Mouse (Mus musculus): ENCODE measurements around the gene Ly6g6e. TPM values are rescaled to one million over a fixed set of nuclear protein-coding genes. Genes with fewer than 3 reads are reported as not detected.

The Ly6g6e gene
- polyA plus RNA-seq, 1 experiment = 1.3 TPM

DNA sequence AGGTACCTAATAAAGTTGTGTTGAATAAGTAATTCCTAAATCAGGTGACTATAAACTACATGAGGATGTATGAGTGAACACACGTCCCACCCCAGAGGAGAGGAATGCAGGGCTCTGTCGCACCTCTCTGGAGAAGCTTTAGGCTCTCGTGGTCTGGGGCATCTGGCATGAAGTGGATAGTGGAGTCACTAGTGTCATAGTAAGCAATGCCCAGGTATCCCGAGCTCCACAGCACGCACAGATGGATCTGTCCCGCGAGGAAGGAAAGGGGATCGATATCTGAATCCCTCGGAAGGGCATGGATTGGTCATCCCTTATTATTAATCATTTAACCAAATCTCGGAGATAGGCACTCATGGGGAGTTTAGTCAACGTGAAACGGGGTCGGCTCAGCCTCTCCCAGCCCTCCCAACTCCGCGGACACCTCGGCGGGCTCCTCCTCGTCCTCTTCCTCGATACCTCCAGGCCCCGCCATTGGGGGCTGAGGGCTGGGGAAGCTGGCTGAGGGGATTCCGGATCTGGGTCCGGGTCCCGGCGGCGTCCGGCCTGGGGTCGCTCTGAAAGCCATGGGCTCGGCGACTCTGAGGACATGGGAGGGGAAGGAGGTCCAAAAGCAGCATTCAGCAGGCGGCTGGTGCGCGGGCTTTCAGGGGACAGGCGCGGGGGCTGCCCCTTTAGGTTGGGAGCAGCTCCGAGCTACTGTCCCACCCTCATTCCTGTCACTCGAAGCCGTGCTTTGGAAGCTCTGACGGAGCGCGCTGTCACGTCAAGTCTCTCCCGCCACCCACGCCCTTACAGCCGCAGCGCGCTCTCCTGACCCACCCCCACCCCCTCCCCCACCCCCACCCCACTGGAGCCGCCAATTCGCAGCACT, 30.7 kb upstream of the Ly6g6e start:
- Histone ChIP-seq H3K4me1 (ENCODE audit: control insufficient read depth, insufficient read depth, insufficient read length, low read length) (peaks cover 21% of the 10 kb centered on the region), H3K36me3 (ENCODE audit: control insufficient read depth, insufficient read depth, low read length) (no peaks in the 10 kb centered on the region), H3K27ac (ENCODE audit: insufficient read depth, low read depth, low read length) (peak overlapping the region; percentile 26; the same call in 1 of the 2 replicates), H3K27me3 (ENCODE audit: control insufficient read depth, insufficient read depth, low read length) (no peaks in the 10 kb centered on the region), H3K4me3 (ENCODE audit: low read depth, low read length) (peak overlapping the region; percentile 65)
- WGBS = 4% methylated on average over 48 of the region's 48 CpGs
- TF ChIP-seq POLR2A (IDR thresholded peaks at IDR 0.05; ENCODE audit: low read depth, low read length) (peak; percentile 51; the same call in 1 of the 2 replicates), CTCF (IDR thresholded peaks at IDR 0.05; ENCODE audit: extremely low read depth, insufficient read length, insufficient replicate concordance, low read depth, low read length) (no peak)

DNA sequence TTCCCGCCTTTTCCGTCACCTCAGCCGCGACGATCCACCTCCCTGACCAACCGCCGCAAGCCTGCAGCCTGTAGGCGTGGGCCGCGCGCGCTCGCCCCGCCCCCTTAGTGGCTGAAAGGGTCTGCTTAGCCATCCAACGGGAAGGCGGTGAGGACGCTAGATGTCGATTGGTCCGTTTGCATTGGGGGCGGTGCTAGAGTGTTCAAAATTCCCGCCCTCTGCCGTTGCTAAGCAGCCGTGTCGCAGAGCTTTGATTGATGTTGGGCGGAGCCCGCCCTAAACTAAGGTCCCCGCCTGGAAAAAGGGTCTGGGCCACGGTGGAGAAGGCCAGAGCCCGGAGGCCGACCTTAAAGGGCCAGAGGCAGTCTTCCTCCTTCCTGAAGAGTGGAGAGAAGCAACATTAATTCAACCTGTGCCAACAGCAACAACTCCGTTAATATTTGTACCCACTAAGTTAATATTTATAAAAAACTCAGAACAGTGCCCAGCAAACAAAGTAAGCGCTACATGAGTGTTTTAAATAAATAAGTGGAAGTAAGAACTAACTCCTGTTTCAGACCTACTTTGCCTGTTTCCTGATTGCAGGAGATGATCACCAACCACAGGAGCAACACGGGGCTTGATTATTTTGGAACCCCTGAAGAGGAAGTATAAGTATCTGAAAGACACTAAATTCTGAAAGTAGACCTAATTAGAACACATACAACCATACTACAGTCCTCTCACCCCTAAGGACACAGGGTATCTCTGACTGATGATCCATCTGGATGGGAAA, 29.8 kb upstream of the Ly6g6e start, which contains the start of gene Msh5:
Msh5 (minus strand) TSS at position 65 of the 775 bp plus-strand sequence.
- peaks cover 22% of the 10 kb centered on the region for H3K4me1 ChIP-seq (ENCODE audit: control insufficient read depth, insufficient read depth, insufficient read length, low read length)
- H3K27ac ChIP-seq (ENCODE audit: insufficient read depth, low read depth, low read length) = peak within 1 kb of the TSS; percentile 97
- H3K27me3 ChIP-seq (ENCODE audit: control insufficient read depth, insufficient read depth, low read length) = no peaks in the 10 kb centered on the region
- H3K36me3 ChIP-seq (ENCODE audit: control insufficient read depth, insufficient read depth, low read length) = no peaks in the 10 kb centered on the region
- H3K4me3 ChIP-seq (ENCODE audit: low read depth, low read length) = peak within 1 kb of the TSS; percentile 65
- WGBS = under 1% methylated on average over 33 of the region's 33 CpGs
- TF ChIP-seq CTCF (IDR thresholded peaks at IDR 0.05; ENCODE audit: extremely low read depth, insufficient read length, insufficient replicate concordance, low read depth, low read length) = no peak
- no peak; the same call in 1 of the 2 replicates for TF ChIP-seq POLR2A (IDR thresholded peaks at IDR 0.05; ENCODE audit: low read depth, low read length)

DNA sequence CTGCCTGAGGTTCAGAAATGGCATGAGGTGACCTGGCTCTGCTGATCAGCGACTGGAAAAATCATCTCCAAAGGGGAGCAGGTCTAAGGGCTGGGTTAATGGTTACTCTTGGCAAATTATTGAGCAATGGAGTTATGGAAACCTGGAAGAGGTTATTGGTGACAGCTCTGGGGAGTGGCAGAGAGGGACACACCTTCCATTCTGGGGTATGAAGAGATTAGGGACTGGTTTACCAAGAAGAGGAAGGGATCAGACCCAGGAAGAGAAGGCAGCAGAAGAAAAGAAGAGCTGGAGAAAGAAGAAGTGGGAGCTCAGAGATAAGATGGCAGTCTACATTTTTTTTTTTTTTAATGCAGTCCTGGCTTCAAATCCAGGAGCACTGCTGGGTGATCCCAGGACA, 29.0 kb upstream of the Ly6g6e start:
- Histone ChIP-seq H3K4me1 (ENCODE audit: control insufficient read depth, insufficient read depth, insufficient read length, low read length) (peaks cover 29% of the 10 kb centered on the region), H3K4me3 (ENCODE audit: low read depth, low read length) (peak overlapping the region; percentile 27; the same call in 1 of the 2 replicates), H3K27me3 (ENCODE audit: control insufficient read depth, insufficient read depth, low read length) (no peaks in the 10 kb centered on the region), H3K36me3 (ENCODE audit: control insufficient read depth, insufficient read depth, low read length) (peaks cover 7% of the 10 kb centered on the region), H3K27ac (ENCODE audit: insufficient read depth, low read depth, low read length) (peak overlapping the region; percentile 97)
- 16% methylated on average over 1 of the region's 1 CpGs for WGBS
- TF ChIP-seq CTCF (IDR thresholded peaks at IDR 0.05; ENCODE audit: extremely low read depth, insufficient read length, insufficient replicate concordance, low read depth, low read length) (no peak), POLR2A (IDR thresholded peaks at IDR 0.05; ENCODE audit: low read depth, low read length) (no peak; the same call in 1 of the 2 replicates)

DNA sequence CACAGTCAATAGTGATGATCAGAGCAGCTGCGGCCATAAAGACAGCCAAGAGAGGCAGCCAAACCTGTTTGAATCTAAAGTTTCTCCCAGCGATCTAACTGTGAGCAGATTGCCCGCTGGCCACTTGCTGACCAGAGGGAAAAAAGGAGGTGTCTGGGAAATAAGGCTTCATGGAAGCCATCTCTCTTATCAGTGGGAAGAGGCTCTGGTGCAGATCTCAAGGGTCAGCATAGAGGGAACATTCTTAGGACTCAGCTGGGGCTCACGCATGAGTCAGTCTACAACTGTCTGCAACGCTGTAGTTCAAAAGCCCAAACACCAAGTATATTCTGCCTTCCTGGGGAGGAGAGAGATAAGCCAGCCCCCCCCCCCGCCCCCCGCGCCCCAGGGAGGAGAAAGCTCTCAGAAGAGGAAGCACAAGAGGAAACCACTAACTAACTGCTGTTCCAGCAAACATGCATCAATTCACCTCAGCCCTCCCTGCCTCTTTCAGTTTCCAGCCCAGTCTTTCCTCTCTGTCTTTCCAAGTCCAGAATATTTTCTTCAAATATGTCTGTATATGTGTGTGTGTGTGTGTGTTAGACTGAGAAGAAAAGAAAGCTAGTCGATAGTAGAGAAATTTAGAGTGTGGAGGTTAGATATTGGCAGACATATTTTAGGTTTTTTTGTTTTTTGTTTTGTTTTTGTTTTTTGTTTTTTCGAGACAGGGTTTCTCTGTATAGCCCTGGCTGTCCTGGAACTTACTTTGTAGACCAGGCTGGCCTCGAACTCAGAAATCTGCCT, 28.4 kb upstream of the Ly6g6e start:
- Histone ChIP-seq H3K4me3 (ENCODE audit: low read depth, low read length) (peak overlapping the region; percentile 27), H3K4me1 (ENCODE audit: control insufficient read depth, insufficient read depth, insufficient read length, low read length) (peaks cover 32% of the 10 kb centered on the region), H3K27me3 (ENCODE audit: control insufficient read depth, insufficient read depth, low read length) (no peaks in the 10 kb centered on the region), H3K27ac (ENCODE audit: insufficient read depth, low read depth, low read length) (peak overlapping the region; percentile 97), H3K36me3 (ENCODE audit: control insufficient read depth, insufficient read depth, low read length) (peaks cover 12% of the 10 kb centered on the region)
- no peak for TF ChIP-seq CTCF (IDR thresholded peaks at IDR 0.05; ENCODE audit: extremely low read depth, insufficient read length, insufficient replicate concordance, low read depth, low read length)
- TF ChIP-seq POLR2A (IDR thresholded peaks at IDR 0.05; ENCODE audit: low read depth, low read length) = no peak; the same call in 1 of the 2 replicates
- 8% methylated on average over 11 of the region's 11 CpGs for WGBS

GRCm38 (mm10) chr17:35048932-35049440, 27.7 kb upstream of the Ly6g6e start:
- WGBS = 50% methylated on average over 5 of the region's 5 CpGs
- Histone ChIP-seq H3K4me3 (ENCODE audit: low read depth, low read length) (no peak overlapping the region), H3K27me3 (ENCODE audit: control insufficient read depth, insufficient read depth, low read length) (no peaks in the 10 kb centered on the region), H3K36me3 (ENCODE audit: control insufficient read depth, insufficient read depth, low read length) (peaks cover 18% of the 10 kb centered on the region), H3K4me1 (ENCODE audit: control insufficient read depth, insufficient read depth, insufficient read length, low read length) (peaks cover 32% of the 10 kb centered on the region), H3K27ac (ENCODE audit: insufficient read depth, low read depth, low read length) (peak overlapping the region; percentile 83)
- no peak for TF ChIP-seq CTCF (IDR thresholded peaks at IDR 0.05; ENCODE audit: extremely low read depth, insufficient read length, insufficient replicate concordance, low read depth, low read length)
- no peak for TF ChIP-seq POLR2A (IDR thresholded peaks at IDR 0.05; ENCODE audit: low read depth, low read length)

- Histone ChIP-seq H3K36me3 (ENCODE audit: control insufficient read depth, insufficient read depth, low read length) (peaks cover 22% of the 10 kb centered on the region), H3K27ac (ENCODE audit: insufficient read depth, low read depth, low read length) (peak within 1 kb of the TSS; percentile 83), H3K27me3 (ENCODE audit: control insufficient read depth, insufficient read depth, low read length) (no peaks in the 10 kb centered on the region), H3K4me1 (ENCODE audit: control insufficient read depth, insufficient read depth, insufficient read length, low read length) (peaks cover 32% of the 10 kb centered on the region), H3K4me3 (ENCODE audit: low read depth, low read length) (peak within 1 kb of the TSS; percentile 76)
- peak; percentile 24; the same call in 1 of the 2 replicates for TF ChIP-seq CTCF (IDR thresholded peaks at IDR 0.05; ENCODE audit: extremely low read depth, insufficient read length, insufficient replicate concordance, low read depth, low read length)
- peak; percentile 38; the same call in 1 of the 2 replicates for TF ChIP-seq POLR2A (IDR thresholded peaks at IDR 0.05; ENCODE audit: low read depth, low read length)
- WGBS = 4% methylated on average over 11 of the region's 11 CpGs
These were observed 27.1 kb upstream of the Ly6g6e start, which contains the start of gene Clic1 for GRCm38 (mm10) chr17:35049561-35050016. Clic1 (plus strand) TSS chr17:35049966.

All from small intestine, adult 2 months (tissue).